Mouse (Mus musculus): Measurements from ENCODE around the gene Cyp4f39. TPM values are rescaled to one million over a fixed set of nuclear protein-coding genes. Genes with fewer than 3 reads are reported as not detected.

Cyp4f39 gene
- total and polyA plus RNA-seq, 3 experiments, result 0.64 to 0.70 (median 0.64) TPM

DNA sequence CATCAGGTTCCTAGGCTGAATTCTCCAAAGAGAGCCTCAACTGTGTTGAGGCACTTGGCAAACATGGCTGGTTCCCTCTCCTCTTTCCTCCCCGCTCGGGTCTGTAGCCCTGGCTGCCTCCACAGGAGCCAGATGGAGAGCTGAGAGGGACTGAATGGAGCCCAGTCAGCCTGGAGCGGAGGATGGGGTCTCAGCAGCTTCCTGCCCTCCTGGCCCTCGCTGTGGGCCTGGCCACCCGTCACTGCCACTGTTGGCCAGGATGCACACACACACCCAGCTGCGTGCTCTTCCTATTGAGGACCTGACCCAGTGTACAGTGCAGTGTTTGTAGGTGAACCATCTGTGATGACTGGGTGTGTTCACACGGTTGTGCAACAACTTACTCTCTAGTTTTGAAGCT, 19.7 kb downstream of the Cyp4f39 start:
- dilution Hi-C loops (cut with MboI; ENCODE audit: extremely low pct_ligation_motif_present, extremely low pct_unique_long_range_greater_than_20kb, low sequenced_read_pairs), result no loop called here
- TF ChIP-seq NELFE (IDR thresholded peaks at IDR 0.05; ENCODE audit: low read depth, low read length) (no peak), MXI1 (IDR thresholded peaks at IDR 0.05; ENCODE audit: low read depth, low read length) (no peak), HCFC1 (IDR thresholded peaks at IDR 0.05; ENCODE audit: low read depth, low read length) (no peak), MEF2A (IDR thresholded peaks at IDR 0.05; ENCODE audit: borderline replicate concordance, low read depth, low read length) (no peak), SIN3A (IDR thresholded peaks at IDR 0.05; ENCODE audit: low read length) (no peak), BHLHE40 (IDR thresholded peaks at IDR 0.05; ENCODE audit: low read depth, low read length) (no peak), ELF1 (IDR thresholded peaks at IDR 0.05; ENCODE audit: low read depth, low read length) (no peak), PAX5 (IDR thresholded peaks at IDR 0.05; ENCODE audit: low read length) (no peak), USF1 (IDR thresholded peaks at IDR 0.05; ENCODE audit: low read depth, low read length) (no peak), CHD2 (IDR thresholded peaks at IDR 0.05; ENCODE audit: low read length) (no peak), EP300 (IDR thresholded peaks at IDR 0.05; ENCODE audit: low read length) (no peak), IRF4 (IDR thresholded peaks at IDR 0.05; ENCODE audit: low read depth, low read length) (no peak), MYC (IDR thresholded peaks at IDR 0.05; ENCODE audit: low read depth, low read length) (no peak), UBTF (IDR thresholded peaks at IDR 0.05; ENCODE audit: low read depth, low read length) (no peak), SMC3 (IDR thresholded peaks at IDR 0.05; ENCODE audit: low read depth, low read length) (no peak)

GRCm38 (mm10) chr17:32474954-32475560, 22.5 kb downstream of the Cyp4f39 start:
- TF ChIP-seq MXI1 (IDR thresholded peaks at IDR 0.05; ENCODE audit: low read depth, low read length) (0 out of 2 replicates have a peak, but pooled peaks have one; percentile 6), CHD2 (IDR thresholded peaks at IDR 0.05; ENCODE audit: low read length) (0 out of 2 replicates have a peak, but pooled peaks have one; percentile 23), MAZ (IDR thresholded peaks at IDR 0.05; ENCODE audit: low read depth, low read length) (no peak), RCOR1 (conservative IDR thresholded peaks at IDR 0.05; ENCODE audit: low read depth, low read length) (0 out of 2 replicates have a peak, but pooled peaks have one; percentile 23), UBTF (IDR thresholded peaks at IDR 0.05; ENCODE audit: low read depth, low read length) (no peak), MYC (IDR thresholded peaks at IDR 0.05; ENCODE audit: low read depth, low read length) (0 out of 2 replicates have a peak, but pooled peaks have one; percentile 22), MAFK (IDR thresholded peaks at IDR 0.05; ENCODE audit: insufficient replicate concordance, low read length) (0 out of 2 replicates have a peak, but pooled peaks have one; percentile 11), BHLHE40 (IDR thresholded peaks at IDR 0.05; ENCODE audit: low read depth, low read length) (0 out of 2 replicates have a peak, but pooled peaks have one; percentile 25), TCF12 (IDR thresholded peaks at IDR 0.05; ENCODE audit: low read depth, low read length) (peak; percentile 90), JUND (conservative IDR thresholded peaks at IDR 0.05; ENCODE audit: low read depth, low read length) (0 out of 2 replicates have a peak, but pooled peaks have one; percentile 7), ZKSCAN1 (IDR thresholded peaks at IDR 0.05; ENCODE audit: borderline replicate concordance, low read depth, low read length) (no peak), KAT2A (IDR thresholded peaks at IDR 0.05; ENCODE audit: insufficient replicate concordance, low read length) (no peak), EP300 (IDR thresholded peaks at IDR 0.05; ENCODE audit: low read length) (peak; percentile 89), ZNF384 (IDR thresholded peaks at IDR 0.05; ENCODE audit: low read depth, low read length) (no peak), IRF4 (IDR thresholded peaks at IDR 0.05; ENCODE audit: low read depth, low read length) (peak; percentile 84), ZMIZ1 (IDR thresholded peaks at IDR 0.05; ENCODE audit: low read depth, low read length) (no peak)
- in situ Hi-C loops (cut with MboI; ENCODE audit: low pct_ligation_motif_present, low pct_unique_long_range_greater_than_20kb, low sequenced_read_pairs), result loop anchor here (25.0 kb wide), 1 partner anchor 338 kb away; no protein-coding TSS in a partner anchor

More for the DNA sequence above, 19.7 kb downstream of the Cyp4f39 start:
- Histone ChIP-seq H3K4me2 (ENCODE audit: insufficient read depth, low read depth, poor library complexity, severe bottlenecking) (no peak overlapping the region), H3K36me3 (replicated peaks in 1 of 2; ENCODE audit: control insufficient read depth in 1 of 2, insufficient read depth in 1 of 2, low read length in 1 of 2) (no peaks in the 10 kb centered on the region), H3K9me3 (replicated peaks; ENCODE audit: low read length) (no peaks in the 10 kb centered on the region), H3K27me3 (replicated peaks) (no peaks in the 10 kb centered on the region), H3K4me1 (ENCODE audit: control insufficient read depth in 1 of 2, insufficient read depth in 2 of 2) (peaks cover 27 to 41% of the 10 kb centered on the region in 2 experiments), H3K9ac (ENCODE audit: insufficient read depth, low read depth) (no peak overlapping the region), H3K4me3 (replicated peaks in 1 of 3; ENCODE audit: low read depth in 2 of 3, low read length in 2 of 3, poor library complexity in 1 of 3) (no peak overlapping the region), H3K27ac (ENCODE audit: insufficient read depth, low read depth) (no peak overlapping the region), H3K79me2 (replicated peaks; ENCODE audit: control insufficient read depth, extremely low read depth, insufficient read depth, poor library complexity, severe bottlenecking) (no peaks in the 10 kb centered on the region)
- DNase-seq (ENCODE audit: extremely low read depth), result no peak
- in situ Hi-C loops (cut with MboI; ENCODE audit: low pct_ligation_motif_present, low pct_unique_long_range_greater_than_20kb, low sequenced_read_pairs), result no loop called here

More at GRCm38 (mm10) chr17:32474954-32475560, 22.5 kb downstream of the Cyp4f39 start:
- Histone ChIP-seq H3K4me2 (ENCODE audit: insufficient read depth, low read depth, poor library complexity, severe bottlenecking) (0 out of 2 replicates have a peak overlapping the region, but pooled peaks have one; percentile 4), H3K9ac (ENCODE audit: insufficient read depth, low read depth) (no peak overlapping the region), H3K27ac (ENCODE audit: insufficient read depth, low read depth) (no peak overlapping the region), H3K36me3 (replicated peaks in 1 of 2; ENCODE audit: control insufficient read depth in 1 of 2, insufficient read depth in 1 of 2, low read length in 1 of 2) (no peaks in the 10 kb centered on the region), H3K4me1 (ENCODE audit: control insufficient read depth in 1 of 2, insufficient read depth in 2 of 2) (peaks cover 27 to 42% of the 10 kb centered on the region in 2 experiments), H3K27me3 (replicated peaks) (no peaks in the 10 kb centered on the region), H3K9me3 (replicated peaks; ENCODE audit: low read length) (no peaks in the 10 kb centered on the region), H3K4me3 (replicated peaks in 1 of 3; ENCODE audit: low read depth in 2 of 3, low read length in 2 of 3, poor library complexity in 1 of 3) (no peak overlapping the region), H3K79me2 (replicated peaks; ENCODE audit: control insufficient read depth, extremely low read depth, insufficient read depth, poor library complexity, severe bottlenecking) (no peaks in the 10 kb centered on the region)
- peak; percentile 53 for DNase-seq (ENCODE audit: extremely low read depth)
- dilution Hi-C loops (cut with MboI; ENCODE audit: extremely low pct_ligation_motif_present, extremely low pct_unique_long_range_greater_than_20kb, low sequenced_read_pairs), result no loop called here
